Mouse (Mus musculus) left cerebral cortex, adult 9 months (tissue): ENCODE measurements around the gene Robo2.
"Not testable (repeated sequence)": the region's sequence is repeated elsewhere in the genome, so short reads cannot be mapped to it uniquely, and the experiment has no call there.

Source experiments
- DNase-seq, 2 experiments: peaks; one replicate each; pipeline ENCODE4 v3.0.0; 2022; ENCODE audit warnings: low spot score in 2 of 2

Robo2 gene

DNA sequence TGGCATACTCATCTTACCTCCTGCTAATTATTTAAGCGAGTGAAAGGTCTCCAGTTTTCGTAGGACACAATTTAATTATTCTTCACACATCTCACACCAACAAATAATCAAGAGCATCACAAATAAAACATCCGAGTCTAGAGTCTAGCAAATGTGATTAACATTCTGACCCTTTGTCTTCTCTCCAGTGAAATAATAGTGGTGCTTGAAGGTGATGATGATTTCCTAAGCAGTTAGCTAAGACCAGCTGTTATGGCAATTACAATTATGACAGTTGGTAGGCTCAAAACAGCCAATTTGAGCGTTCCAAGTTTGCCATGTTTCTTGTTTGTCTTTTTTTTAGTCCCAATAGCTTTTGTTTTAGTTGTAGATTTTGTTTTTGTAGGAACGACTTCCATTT, 210.9 kb downstream of the Robo2 start:
- no peak for DNase-seq

DNA sequence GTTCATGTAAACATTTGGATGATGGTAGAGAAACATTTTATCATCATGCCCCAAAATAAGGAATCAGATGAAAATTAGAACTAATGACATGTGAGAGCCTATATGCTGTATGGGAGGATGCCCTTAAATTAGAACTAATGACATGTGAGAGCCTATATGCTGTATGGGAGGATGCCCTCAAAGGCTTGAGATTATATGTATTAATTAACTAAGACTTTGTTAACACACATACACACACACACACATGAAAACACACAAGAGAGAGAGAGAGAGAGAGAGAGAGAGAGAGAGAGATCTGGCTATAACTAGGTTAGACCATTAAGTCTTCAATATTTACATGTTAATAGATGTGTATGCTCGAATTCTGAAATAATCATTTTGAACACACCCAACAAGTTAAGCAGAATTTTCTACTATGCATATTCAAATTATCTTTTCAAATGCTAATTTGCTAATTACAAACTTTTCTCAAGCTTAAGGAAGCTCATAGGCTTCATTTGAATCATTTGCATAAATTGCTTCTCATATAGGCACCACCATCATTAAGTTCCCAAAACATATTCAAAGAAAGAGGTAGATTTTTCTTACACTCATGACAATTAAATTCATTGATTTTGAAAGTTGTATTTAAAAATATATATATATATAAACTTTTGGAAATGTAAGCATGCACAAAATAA, 211.5 kb downstream of the Robo2 start:
- DNase-seq = no peak

DNA sequence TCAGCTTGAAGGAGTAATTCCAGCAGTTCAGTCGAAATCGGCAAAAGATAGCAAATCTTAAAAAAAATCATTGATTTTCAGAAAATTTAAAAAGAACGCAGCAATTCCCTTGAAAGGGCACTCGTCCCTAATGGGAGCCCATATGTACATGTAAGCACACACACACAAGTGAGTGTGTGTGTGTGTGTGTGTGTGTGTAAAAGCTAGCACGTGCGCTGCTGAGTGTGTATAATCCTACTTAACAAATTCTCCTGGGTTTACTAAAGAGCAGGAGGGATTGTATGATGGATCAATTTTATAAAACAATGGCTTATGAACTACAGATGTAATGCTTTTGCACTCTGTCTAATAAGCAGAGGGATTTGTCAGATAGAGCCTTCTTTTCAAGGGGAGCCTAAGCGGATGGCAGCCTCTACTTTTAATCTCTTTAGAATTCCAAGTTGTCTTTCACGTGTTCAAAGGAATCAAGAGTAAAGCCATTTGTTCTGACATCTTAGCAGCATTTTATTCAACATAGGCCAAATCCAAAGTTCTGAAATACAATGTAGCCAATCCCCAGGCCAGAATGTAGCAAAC, 218.6 kb downstream of the Robo2 start:
- no peak for DNase-seq

DNA sequence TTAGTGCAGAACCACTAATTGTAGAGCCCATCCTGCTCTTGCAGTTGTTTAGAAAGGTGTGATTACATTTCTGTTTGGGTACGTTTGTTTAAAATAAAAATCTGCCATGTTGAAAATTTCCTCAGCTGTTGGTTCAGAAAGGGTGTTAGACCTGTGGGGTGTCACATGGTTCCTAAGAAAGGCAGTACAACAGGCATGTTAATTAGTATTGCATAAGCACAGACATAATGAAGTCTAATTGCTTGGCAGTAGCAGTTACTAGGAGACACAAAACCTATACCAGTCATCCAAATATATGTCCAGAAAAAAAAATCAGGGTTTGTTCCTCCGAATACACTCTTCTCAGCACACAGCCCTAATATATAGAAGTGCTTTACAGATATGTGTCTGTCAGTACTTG, 220.0 kb downstream of the Robo2 start:
- no peak for DNase-seq

DNA sequence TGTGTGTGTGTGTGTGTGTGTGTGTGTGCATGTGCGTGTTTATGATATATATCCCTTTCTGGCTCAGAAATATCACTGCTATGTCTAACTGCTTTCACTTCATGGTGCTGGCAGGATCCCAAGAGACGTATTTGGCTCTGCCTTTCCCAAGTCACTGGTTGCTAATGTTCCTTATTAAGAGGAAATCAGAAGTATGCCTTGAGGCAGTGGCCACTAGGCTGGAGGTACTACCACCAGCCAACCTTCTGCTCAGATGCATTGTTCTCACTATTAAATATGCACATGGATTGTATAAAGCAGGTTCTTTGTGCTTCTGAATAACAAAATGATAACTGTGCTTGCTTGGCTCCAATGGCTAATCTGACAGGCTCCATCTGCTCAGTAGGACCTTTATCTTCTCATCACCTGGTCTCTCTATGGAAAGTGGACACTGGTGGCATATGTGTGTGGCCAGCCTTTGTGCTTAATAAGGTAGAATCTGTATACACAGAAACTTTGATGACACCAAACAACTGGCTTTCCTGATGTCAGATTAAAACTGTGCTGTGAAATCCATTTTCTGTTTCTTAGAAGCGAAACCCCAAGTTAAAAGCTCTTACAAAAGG, 229.0 kb downstream of the Robo2 start:
- DNase-seq = no peak

DNA sequence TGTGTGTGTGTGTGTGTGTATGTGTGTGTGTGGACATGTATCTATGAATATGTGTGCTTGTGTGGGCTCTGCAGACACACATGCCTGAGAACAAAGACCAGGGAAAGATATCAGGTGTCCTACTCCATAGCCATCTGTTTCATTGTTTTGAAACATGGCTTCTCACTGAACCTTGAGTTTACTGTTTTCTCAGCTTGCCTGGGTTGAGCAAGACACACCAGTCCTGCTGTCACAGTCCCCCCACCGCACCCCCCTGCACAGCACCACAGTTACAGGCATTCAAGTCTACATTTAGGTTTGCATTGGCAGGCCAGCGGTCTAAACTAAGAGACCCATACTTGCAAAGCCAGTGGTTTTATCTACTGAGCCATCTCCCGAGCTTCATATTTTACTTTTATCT, 239.0 kb downstream of the Robo2 start:
- no peak for DNase-seq

DNA sequence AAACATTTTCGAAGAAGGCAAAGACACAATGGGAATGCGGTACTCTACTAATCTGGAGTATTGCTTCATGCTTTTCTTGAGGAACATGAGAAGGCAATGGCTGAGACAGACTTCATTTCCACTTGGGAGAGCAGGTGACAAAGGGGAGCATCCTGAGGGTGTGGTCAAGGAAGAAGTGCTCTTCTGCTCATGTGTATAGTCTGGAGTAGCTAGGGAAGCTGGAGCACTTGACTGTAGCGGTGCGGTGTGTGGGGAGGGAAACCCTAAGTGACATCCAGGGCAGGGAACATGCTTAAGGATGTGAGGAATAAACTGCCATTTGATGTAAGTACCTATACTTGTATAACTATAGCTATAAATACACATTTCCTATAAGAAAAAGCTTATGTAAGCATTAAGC, 242.0 kb downstream of the Robo2 start:
- DNase-seq = no peak

DNA sequence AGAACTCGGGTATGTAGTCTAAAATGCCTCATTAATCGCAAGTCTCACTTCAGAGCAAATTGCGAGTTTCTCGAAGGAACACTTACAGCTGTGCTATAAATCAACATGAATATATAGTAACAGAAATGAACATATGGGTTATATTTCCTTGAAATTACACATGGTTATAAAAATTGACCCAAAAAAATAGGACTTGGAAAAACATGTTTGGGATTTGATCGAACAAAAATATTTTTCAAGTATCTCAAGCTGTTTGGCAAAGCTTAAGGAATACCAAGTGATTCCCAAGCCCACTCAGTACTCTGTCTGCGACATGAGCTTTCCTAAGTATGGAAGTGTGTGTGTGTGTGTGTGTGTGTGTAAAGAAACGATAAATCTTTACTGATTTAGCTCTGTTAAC, 242.5 kb downstream of the Robo2 start:
- DNase-seq = no peak

DNA sequence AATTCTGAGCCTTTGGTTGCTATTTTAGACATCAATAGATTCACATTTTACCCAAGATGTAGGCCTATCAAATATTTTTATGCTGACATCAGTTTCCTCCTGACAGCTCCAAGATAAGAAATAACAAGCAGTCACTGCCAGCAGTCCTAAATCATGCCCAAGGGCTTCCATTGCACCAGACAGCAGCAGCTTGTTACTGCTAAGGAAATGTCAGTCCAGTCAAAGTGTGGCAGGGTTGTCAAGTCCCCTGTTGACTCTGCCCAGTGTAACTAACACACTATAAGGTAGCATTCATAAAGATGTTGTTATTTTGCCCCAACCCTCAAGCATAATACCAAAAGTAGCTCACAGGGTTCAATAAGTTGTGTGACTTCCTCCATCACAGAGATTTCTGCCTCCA, 243.8 kb downstream of the Robo2 start:
- DNase-seq = no peak

DNA sequence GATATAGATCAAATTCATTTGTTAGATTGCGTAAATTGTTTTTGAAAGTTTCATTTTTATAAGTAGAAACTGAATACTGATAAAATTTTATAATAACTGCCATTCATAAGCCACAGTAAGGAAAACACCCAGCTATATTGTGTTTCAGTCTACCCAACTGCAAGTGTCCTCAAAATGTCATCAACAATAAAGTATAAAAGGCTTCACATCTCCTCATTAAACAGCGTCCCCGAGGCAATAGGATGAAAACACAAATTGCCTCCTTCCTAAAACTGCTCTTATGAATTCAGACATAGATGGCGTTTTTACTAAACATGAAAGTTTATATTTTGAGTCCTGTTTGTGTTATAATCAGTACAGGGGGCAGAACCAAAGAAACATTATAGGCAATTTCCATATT, 249.6 kb downstream of the Robo2 start:
- no peak for DNase-seq

DNA sequence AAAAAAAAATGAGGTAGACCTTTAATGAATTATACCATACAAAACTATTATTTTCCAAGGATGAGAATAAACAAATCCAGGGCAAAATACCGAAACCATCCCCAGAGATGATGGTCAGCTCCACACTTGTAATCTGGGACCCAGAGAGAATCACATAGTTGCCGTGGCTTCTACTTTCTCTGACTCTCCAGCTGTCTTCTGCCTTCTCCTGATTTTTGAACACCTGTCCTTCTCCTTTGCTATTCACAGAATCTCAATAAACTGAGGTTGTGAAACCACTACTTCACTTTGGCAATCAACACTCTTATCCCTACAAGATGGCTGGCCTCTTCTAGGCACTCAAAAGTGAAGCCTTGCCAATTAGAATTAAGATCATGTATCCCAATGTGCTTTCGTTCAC, 252.4 kb downstream of the Robo2 start:
- no peak for DNase-seq

DNA sequence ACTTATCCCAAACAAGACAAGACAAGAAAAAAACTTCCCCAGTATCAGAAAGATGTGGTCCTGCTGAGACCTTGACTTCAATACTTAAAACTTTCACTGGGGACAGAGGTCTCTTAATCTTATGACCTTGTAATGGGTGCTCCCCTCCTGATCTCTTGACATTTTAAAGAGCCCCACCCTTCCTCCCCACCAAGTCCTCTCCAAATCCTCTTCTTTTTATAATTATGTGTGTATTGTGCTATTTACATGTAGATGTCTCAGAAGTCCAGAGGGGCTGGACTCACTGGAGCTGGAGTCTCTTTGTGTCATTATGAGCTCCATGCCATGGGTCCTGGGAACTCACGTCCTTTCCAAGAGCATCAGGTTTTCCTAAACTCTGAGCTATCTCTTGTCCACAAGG, 275.4 kb downstream of the Robo2 start:
- DNase-seq = no peak

DNA sequence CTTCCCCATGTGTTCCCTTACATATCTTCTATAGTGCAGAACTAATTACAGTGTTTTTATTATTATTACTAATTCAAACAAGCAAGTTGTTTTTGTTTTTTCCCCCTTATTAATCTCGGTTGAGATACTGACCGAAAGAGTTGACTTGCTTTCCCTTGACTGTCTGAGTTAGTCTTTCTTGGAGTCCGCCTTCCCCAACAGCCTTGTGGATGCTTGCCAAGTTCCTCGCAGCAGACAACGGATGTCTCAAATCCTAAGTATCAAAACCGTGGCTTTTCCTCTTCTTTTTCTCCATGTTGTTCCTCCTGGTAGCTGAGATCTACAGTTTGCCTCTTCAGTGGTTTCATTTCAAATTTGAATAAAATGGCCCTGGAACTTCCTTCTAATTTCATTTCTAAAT, 278.8 kb downstream of the Robo2 start:
- no peak for DNase-seq

DNA sequence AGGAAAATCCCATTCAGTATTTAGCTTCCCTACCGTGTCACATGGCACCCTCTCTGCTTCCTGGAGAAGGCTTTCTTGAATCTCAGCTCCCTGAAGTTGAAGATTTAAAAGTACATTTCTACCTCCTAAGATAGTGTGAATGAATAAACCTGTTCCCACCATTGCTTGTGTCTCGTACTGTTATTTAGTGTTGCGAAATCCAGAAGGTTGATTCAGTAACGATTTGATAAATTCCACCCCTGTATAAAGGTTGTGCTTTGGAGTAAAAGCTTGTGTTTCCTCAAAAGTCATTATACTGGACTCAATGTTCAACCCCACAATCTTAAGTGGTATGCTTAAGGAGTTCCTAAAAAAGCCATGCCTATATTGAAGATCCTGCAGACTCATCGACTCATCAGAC, 280.3 kb downstream of the Robo2 start:
- DNase-seq = no peak

DNA sequence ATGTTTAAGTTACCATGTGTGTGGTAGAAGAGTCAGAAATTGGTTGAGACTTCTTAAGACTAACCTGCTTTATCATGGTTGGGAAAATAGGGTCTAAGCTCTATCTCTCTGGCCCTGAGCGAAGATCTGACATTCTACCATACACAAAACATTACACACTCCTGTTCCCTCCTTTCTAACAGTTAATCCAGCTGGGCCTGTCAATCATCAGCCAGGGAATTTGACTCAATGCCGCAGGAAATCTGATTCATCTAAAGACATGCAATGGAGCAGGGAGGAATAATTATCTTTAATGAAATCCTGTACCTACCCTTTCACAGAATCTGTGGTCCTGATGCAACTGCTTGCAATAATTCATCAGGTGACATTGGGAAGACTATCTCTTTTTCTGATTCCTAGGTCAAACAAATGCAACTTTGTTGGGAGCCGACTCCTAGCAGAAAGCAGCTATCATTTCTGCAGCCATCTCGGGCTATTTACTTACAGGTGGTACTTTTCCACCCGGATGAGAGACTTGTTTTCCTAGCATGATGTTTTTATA, 283.1 kb downstream of the Robo2 start:
- no peak for DNase-seq

DNA sequence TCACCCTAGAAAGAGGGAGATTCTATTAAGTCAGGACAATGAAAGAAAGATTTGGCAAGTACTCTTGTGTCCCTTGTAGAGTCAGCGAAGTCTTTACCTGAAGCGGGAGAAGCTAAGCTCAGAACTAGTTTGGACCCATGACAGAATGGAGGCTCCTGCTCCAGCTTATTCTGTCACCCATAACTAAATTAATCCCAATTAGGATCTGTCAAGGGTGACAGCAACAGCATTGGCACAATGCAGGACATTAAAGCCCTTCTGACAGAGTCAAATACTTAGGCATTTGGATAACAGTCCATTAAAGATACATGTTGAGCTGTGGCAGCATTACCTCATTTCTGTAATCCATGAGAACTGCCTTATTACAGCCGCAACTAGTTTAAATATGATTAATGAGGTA, 298.5 kb downstream of the Robo2 start:
- DNase-seq = no peak

DNA sequence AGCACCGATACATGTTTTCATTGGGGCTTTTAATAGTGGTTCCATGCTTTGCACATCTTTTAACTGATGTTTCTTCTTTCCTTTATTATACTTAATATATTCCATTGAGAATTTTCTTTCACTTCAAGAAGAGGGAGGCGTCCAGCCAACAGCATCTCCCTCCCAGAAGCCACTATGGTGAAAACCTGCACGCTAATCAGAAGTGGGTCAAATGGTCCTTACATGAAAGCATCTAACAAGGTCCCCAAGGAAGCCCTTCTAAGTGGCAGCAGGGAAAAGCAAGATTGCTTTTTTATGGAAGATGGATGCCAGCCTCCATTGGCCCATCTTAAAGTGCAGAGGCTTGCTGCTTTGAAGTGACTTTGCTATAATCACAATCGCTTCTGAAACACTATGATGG, 300.5 kb downstream of the Robo2 start:
- no peak for DNase-seq

DNA sequence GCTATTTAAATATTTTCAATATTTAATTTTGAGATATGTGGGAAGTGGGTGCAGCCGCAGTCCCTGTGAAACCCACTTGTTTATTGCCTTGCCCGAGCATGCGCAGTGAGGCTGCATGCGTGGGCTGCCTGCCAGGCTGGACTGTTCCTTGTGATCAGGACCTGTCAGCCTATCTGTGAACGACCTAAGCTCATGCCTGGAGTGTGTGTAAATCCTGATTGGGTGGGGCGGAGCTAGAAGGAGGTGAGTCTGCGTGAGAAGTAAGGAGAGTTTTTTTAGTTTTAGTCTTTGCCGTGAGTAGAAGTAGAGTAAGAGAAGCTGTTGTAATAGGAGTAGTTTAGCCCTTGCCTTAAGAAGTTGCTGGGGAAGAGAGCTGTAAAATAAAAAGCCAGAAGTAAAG, 307.2 kb downstream of the Robo2 start:
- DNase-seq = not testable (repeated sequence)

DNA sequence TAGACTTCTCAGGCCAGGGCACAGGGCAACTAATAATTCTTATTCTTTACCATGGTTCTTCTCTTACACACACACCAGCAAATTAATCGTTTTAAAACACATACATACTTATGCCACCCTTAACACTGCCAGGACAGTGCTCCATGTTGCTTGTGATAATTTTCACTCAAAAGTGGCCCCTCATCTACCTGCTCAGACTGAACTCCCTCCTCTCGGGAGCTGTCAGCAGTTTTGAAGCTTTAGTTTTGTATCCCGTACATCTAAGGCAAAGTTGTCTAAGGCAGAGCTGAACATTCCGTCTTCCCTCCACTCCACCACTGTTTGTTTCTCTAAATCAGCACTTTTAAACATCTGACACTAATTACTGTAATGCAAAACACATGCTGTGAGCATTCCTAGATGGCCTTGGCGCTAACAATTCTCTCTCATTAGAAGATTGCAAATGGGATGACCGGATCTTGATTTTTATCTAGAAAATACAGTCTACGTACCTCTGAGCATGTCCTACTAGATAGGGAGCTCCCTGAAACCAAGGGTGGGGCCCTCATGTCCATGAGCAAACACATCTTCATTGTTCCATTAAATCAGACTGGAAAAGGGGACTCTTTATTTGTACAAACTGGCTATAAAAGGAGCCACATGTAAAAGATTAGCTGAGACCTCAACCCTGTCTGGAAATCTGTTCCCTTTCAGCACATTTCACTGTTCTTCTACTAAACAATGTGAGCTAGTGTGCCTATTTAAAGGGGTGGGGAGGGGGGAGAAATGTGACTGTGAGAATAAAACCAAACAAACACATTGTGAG, 318.4 kb downstream of the Robo2 start:
- DNase-seq = no peak

DNA sequence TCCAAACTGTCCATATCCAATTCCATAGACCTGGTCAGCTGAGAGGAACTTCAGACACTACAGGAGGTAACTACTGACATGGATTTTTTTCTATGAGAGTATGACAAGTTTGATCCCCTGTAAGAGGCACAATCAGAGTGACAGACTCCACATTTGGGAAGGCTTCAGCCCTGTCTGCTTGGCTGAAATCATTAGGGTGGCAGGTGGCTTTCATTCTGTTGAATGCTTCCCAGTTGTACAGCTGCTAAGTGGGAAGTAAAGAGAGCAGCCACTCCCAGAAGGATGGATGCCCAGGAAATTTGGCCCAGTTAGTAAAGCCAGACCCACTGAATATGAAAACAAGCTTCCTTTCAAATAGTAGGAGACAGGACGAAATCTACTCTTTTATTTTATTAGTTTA, 321.7 kb downstream of the Robo2 start:
- peak in 1 of 2 experiments; percentile 12 for DNase-seq

DNA sequence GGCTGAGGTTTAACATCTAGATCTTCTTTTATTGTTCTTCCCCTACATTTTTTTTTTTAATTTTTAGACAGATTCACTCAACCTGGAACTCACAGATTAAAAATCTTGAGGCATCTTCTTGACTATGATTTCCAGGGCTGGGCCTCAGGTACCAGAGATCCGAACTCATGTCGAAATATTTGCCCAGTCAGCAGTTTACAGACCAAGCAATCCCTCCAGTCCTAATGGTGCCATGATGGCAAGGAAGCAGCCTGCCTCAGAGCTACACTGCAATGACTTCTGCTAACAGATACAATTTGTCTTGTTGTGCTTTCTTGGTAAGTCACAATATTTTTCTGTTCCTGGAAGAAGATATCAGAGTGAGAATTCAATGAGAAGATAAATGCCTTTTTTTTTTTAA, 327.4 kb downstream of the Robo2 start:
- DNase-seq = no peak

DNA sequence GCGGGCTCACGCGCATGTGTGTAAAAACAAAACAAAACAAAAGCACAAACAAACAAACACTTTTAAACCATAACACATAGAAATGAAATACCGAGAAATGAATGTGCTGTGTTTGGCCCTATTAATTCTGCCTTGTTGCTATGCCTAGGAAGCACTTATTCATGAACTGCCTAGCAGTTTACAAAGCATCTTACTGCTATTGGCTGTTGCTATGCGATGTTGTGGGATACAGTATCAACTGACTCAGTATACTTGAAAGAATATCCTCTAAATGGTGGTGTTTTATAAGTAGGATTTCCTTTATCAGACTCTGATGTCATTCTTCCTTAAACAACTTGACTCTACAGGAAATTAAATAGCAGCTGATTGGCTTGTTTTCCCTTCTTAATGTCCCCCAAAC, 339.0 kb downstream of the Robo2 start:
- no peak for DNase-seq

DNA sequence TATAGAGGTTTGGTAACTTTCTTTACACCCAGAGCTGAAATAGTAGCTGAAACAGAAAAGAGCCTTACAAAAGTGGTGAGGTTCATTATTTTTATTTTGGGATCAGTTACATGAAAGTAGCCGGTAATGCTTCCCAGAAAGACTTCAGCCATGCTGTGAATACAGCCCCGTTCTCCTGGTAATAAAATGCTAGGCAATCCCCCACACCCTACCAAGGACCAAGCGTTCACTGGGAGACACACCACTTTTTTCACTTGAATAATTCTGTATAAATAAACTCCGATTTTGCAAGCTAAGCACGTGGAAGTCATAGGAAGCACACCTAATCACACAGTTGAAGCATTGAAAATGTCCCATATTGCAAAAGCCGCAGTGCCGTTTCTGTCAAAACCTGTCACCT, 341.0 kb downstream of the Robo2 start:
- DNase-seq = no peak
